Comparison of ENCODE assay signal across 19 mouse cellular contexts in the genomic region with DNA sequence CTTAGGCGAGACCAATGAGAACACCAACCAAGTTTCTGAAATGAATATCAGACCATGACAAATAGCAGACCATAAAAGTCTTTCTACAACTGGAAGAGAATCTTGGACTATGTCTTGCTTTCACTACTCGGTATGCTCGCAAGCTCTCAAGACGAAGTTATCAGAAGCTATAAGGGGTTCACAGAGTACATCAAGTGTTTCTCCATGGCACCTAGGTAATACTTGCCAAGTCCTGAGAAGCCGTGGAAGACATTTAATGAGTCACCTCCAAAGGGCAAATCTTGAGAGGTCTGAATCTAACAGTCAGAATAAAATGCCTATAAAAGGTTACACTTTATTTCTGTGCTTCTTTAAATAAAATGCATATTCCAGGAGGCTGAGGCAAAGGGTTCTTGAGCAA.
DNase-seq lines count a peak whose midpoint lies in the region; ATAC-seq and TF ChIP-seq lines count a peak whose summit lies in the region.
"Had no signal": no experiment of that assay in that cellular context is flagged by ENCODE, and none has a peak within 500 bp of the region (broad histone marks: within the 10 kb centered on the region; RNA-seq: fewer than 3 reads in every experiment).

No protein-coding gene starts in this region.

- no peak overlapping the region for H3K9ac ChIP-seq in lung, postnatal 0 days (replicated peaks; ENCODE audit: low read depth)

- TF ChIP-seq EP300 in lung, postnatal 0 days (IDR thresholded peaks at IDR 0.05) = peak; percentile 57

- no peaks in the 10 kb centered on the region for H3K27me3 ChIP-seq in lung, postnatal 0 days (replicated peaks; ENCODE audit: insufficient read depth, low read length)
- H3K27me3 ChIP-seq: CH12.LX, Patski had no signal

- peak; percentile 70 for DNase-seq in lung, postnatal 0 days (ENCODE audit: low spot score)
- DNase-seq in lung, postnatal 25 days (ENCODE audit: low spot score) = no peak
- DNase-seq in lung, postnatal 36 days = peak; percentile 5
- DNase-seq in lung, postnatal 14 days = no peak
- DNase-seq: adrenal gland, adult 2 months; adrenal gland, adult 8-10 months; adrenal gland, postnatal 10 days; adrenal gland, postnatal 14 days; adrenal gland, postnatal 25 days; adrenal gland, postnatal 36 days; B cell, adult 2 months; cerebellum, adult 11 months; cerebellum, adult 11-12 months; cerebellum, adult 18-20 months had no signal

- no peaks in the 10 kb centered on the region for H3K9me3 ChIP-seq in lung, postnatal 0 days (ENCODE audit: low read length)
- H3K9me3 ChIP-seq: G1E had no signal

- H3K27ac ChIP-seq in lung, postnatal 0 days (ENCODE audit: low read length) = no peak overlapping the region

- H3K36me3 ChIP-seq in lung, postnatal 0 days (ENCODE audit: insufficient read depth, low read length) = no peaks in the 10 kb centered on the region

- H3K4me2 ChIP-seq in lung, postnatal 0 days (replicated peaks; ENCODE audit: low read depth, low read length) = no peak overlapping the region

- peak; percentile 89 for ATAC-seq in lung, postnatal 0 days
- ATAC-seq: activated CD4-positive, CD25-positive, alpha-beta regulatory T cell, adult 4 months; CD4-positive, CD25-positive, alpha-beta regulatory T cell, adult 4 months; Patski had no signal

- no peak for TF ChIP-seq CTCF in lung, postnatal 0 days (IDR thresholded peaks at IDR 0.05)

- 77% methylated on average over 5 of the region's 5 CpGs for WGBS in lung, postnatal 0 days

- H3K4me1 ChIP-seq in lung, postnatal 0 days (ENCODE audit: insufficient read depth, low read depth, low read length) = no peaks in the 10 kb centered on the region

- no peak overlapping the region for H3K4me3 ChIP-seq in lung, postnatal 0 days (ENCODE audit: low read depth, low read length)

Comparison
In these comparisons a context has a peak if more than half of its experiments do, and no peak if none do; other contexts are left out.
1. DNase-seq: peak in lung, postnatal 0 days (single experiment) and lung, postnatal 36 days (single experiment); none in lung, postnatal 25 days (single experiment) and lung, postnatal 14 days (single experiment).